8 mouse cellular contexts compared by ENCODE assay signal in the genomic region with DNA sequence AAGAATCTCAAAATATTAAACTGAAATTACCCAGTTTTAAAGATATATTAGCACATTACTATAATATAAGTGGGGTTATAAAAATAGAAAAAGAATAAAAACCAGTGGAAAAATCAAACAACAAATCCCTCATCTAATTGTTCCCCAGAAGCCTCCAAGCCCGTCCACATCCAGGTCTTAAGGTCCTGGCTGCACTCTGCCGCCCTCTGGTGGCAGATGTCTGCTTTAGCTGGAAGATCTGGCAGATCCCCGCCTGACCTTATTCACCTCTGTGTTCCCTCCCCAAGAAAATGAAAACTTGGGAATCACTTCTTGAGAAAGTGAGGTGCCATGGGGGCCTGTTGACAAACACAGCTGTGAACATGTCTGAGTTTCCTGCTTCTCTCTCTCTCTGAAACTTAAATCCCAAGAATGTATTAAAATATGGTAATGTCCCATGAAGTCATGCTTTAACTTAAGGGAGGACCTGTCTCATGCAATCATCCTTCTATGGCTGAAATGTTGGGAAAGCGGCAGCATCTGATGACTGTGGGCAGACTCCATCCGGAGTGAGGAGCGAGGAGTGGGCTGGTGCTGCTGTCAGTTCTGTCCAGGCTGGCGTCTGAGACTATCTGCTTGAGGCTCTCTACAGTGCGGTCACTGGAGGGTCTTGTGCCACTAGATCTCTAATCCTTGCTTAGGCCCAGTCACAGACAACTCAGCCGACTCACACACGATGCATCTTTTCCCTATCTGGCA.
A peak's percentile ranks its signal among the peaks of the same experiment; 100 is the strongest.
DNase-seq lines count a peak whose midpoint lies in the region; ATAC-seq lines count a peak whose summit lies in the region.

No protein-coding gene starts in this region.

- 61% methylated on average over 10 of the region's 10 CpGs for WGBS in forebrain, embryonic 11.5 days
- 62% methylated on average over 10 of the region's 10 CpGs for WGBS in forebrain, embryonic 13.5 days

- no peaks in the 10 kb centered on the region for H3K27me3 ChIP-seq in forebrain, embryonic 11.5 days (ENCODE audit: control insufficient read depth, insufficient read depth, low read length)
- H3K27me3 ChIP-seq in forebrain, embryonic 13.5 days, result no peaks in the 10 kb centered on the region
- H3K27me3 ChIP-seq in splenic B cell, adult 2 months (ENCODE audit: control insufficient read depth, insufficient read depth, low read length, poor library complexity, severe bottlenecking), result no peaks in the 10 kb centered on the region

- H3K9ac ChIP-seq in forebrain, embryonic 11.5 days (ENCODE audit: low read length), result no peak overlapping the region
- no peak overlapping the region for H3K9ac ChIP-seq in forebrain, embryonic 13.5 days

- DNase-seq in forebrain, embryonic 11.5 days (ENCODE audit: low spot score), result peak; percentile 82
- DNase-seq in T-cell, adult 2 months (ENCODE audit: low spot score), result peak; percentile 50
- peak; percentile 55 to 72 for DNase-seq in cerebellum, postnatal 4 days (ENCODE audit: low spot score in 2 of 2)
- peak; percentile 74 to 88 for DNase-seq in heart, adult 18-20 months
- DNase-seq in kidney, postnatal 36 days, result peak; percentile 65 to 88
- DNase-seq in splenic B cell, adult 2 months (ENCODE audit: low read depth, low spot score), result peak; percentile 78

- ATAC-seq in forebrain, embryonic 11.5 days (replicated peaks; ENCODE audit: low FRiP score), result no peak
- no peak for ATAC-seq in forebrain, embryonic 13.5 days
- ATAC-seq in megakaryocyte progenitor cell, adult 5-6 weeks (replicated peaks; ENCODE audit: poor library complexity), result peak; percentile 62

- H3K36me3 ChIP-seq in forebrain, embryonic 11.5 days (ENCODE audit: control insufficient read depth, insufficient read depth, low read length), result no peaks in the 10 kb centered on the region; the same call in 1 of the 2 replicates
- peaks cover 70% of the 10 kb centered on the region for H3K36me3 ChIP-seq in forebrain, embryonic 13.5 days (ENCODE audit: poor library complexity, severe bottlenecking)
- H3K36me3 ChIP-seq in splenic B cell, adult 2 months (ENCODE audit: control insufficient read depth, insufficient read depth, low read length, poor library complexity, severe bottlenecking), result no peaks in the 10 kb centered on the region

- no peaks in the 10 kb centered on the region for H3K4me1 ChIP-seq in forebrain, embryonic 11.5 days (replicated peaks; ENCODE audit: control insufficient read depth, insufficient read depth, low read length)
- peaks cover 12% of the 10 kb centered on the region; the same call in 1 of the 2 replicates for H3K4me1 ChIP-seq in forebrain, embryonic 13.5 days

- H3K4me3 ChIP-seq in forebrain, embryonic 11.5 days (ENCODE audit: low read depth, low read length), result no peak overlapping the region
- H3K4me3 ChIP-seq in forebrain, embryonic 13.5 days, result no peak overlapping the region

- H3K9me3 ChIP-seq in forebrain, embryonic 11.5 days (ENCODE audit: control insufficient read depth, low read length), result no peaks in the 10 kb centered on the region
- H3K9me3 ChIP-seq in forebrain, embryonic 13.5 days (replicated peaks), result no peaks in the 10 kb centered on the region

- H3K27ac ChIP-seq in forebrain, embryonic 11.5 days (ENCODE audit: low read depth, low read length), result no peak overlapping the region
- no peak overlapping the region for H3K27ac ChIP-seq in forebrain, embryonic 13.5 days

- H3K4me2 ChIP-seq in forebrain, embryonic 11.5 days (ENCODE audit: low read depth, low read length, severe bottlenecking), result no peak overlapping the region
- no peak overlapping the region for H3K4me2 ChIP-seq in forebrain, embryonic 13.5 days
